Mouse (Mus musculus): ENCODE data around the gene Cryzl2. TPM values are rescaled to one million over a fixed set of nuclear protein-coding genes. Genes with fewer than 3 reads are reported as not detected.

The Cryzl2 gene
- polyA plus RNA-seq, 1 experiment from 2014 or later = 15.6 TPM

- ATAC-seq (ENCODE audit: low read depth) = 0 out of 2 replicates have a peak, but pooled peaks have one; percentile 43
- no peaks in the 10 kb centered on the region for H3K9me3 ChIP-seq (ENCODE audit: control insufficient read depth, low read length)
- H3K27me3 ChIP-seq (ENCODE audit: control insufficient read depth, insufficient read depth, low read depth, low read length) = no peaks in the 10 kb centered on the region
- WGBS = 37% methylated on average over 5 of the region's 5 CpGs
- H3K4me2 ChIP-seq (ENCODE audit: low read depth, low read length) = 0 out of 2 replicates have a peak overlapping the region, but pooled peaks have one; percentile 14
- no peaks in the 10 kb centered on the region for H3K36me3 ChIP-seq (ENCODE audit: control insufficient read depth, insufficient read depth, low read length)
- H3K9ac ChIP-seq (ENCODE audit: low read length) = no peak overlapping the region
- H3K4me3 ChIP-seq (ENCODE audit: low read length) = no peak overlapping the region
- H3K27ac ChIP-seq (ENCODE audit: low read length) = no peak overlapping the region
- peaks cover 7% of the 10 kb centered on the region; the same call in 1 of the 2 replicates for H3K4me1 ChIP-seq (replicated peaks; ENCODE audit: control insufficient read depth, insufficient read depth, low read length)
These were observed 49.4 kb downstream of the Cryzl2 start for GRCm38 (mm10) chr1:157507814-157508213.

- Histone ChIP-seq H3K36me3 (ENCODE audit: control insufficient read depth, insufficient read depth, low read length) (no peaks in the 10 kb centered on the region), H3K4me1 (replicated peaks; ENCODE audit: control insufficient read depth, insufficient read depth, low read length) (peaks cover 11% of the 10 kb centered on the region), H3K27ac (ENCODE audit: low read length) (no peak overlapping the region), H3K4me2 (ENCODE audit: low read depth, low read length) (peak overlapping the region; percentile 21; the same call in 1 of the 2 replicates), H3K27me3 (ENCODE audit: control insufficient read depth, insufficient read depth, low read depth, low read length) (no peaks in the 10 kb centered on the region), H3K9ac (ENCODE audit: low read length) (no peak overlapping the region), H3K4me3 (ENCODE audit: low read length) (no peak overlapping the region), H3K9me3 (ENCODE audit: control insufficient read depth, low read length) (no peaks in the 10 kb centered on the region)
- ATAC-seq (ENCODE audit: low read depth) = 0 out of 2 replicates have a peak, but pooled peaks have one; percentile 11
- 42% methylated on average over 11 of the region's 11 CpGs for WGBS
These were observed 54.5 kb downstream of the Cryzl2 start for GRCm38 (mm10) chr1:157512690-157513448.

- no peaks in the 10 kb centered on the region for H3K36me3 ChIP-seq (ENCODE audit: control insufficient read depth, insufficient read depth, low read length)
- H3K9ac ChIP-seq (ENCODE audit: low read length) = no peak overlapping the region
- no peak for ATAC-seq (ENCODE audit: low read depth)
- no peak overlapping the region for H3K4me3 ChIP-seq (ENCODE audit: low read length)
- no peak overlapping the region for H3K27ac ChIP-seq (ENCODE audit: low read length)
- WGBS = 54% methylated on average over 9 of the region's 9 CpGs
- H3K9me3 ChIP-seq (ENCODE audit: control insufficient read depth, low read length) = no peaks in the 10 kb centered on the region
- peaks cover 17% of the 10 kb centered on the region for H3K4me1 ChIP-seq (replicated peaks; ENCODE audit: control insufficient read depth, insufficient read depth, low read length)
- no peaks in the 10 kb centered on the region for H3K27me3 ChIP-seq (ENCODE audit: control insufficient read depth, insufficient read depth, low read depth, low read length)
- no peak overlapping the region for H3K4me2 ChIP-seq (ENCODE audit: low read depth, low read length)
These were observed 55.2 kb downstream of the Cryzl2 start for GRCm38 (mm10) chr1:157513559-157513958.

GRCm38 (mm10) chr1:157514298-157514697, 55.9 kb downstream of the Cryzl2 start:
- H3K27ac ChIP-seq (ENCODE audit: low read length) = no peak overlapping the region
- H3K4me3 ChIP-seq (ENCODE audit: low read length) = no peak overlapping the region
- 56% methylated on average over 4 of the region's 4 CpGs for WGBS
- H3K9me3 ChIP-seq (ENCODE audit: control insufficient read depth, low read length) = no peaks in the 10 kb centered on the region
- no peak for ATAC-seq (ENCODE audit: low read depth)
- no peaks in the 10 kb centered on the region for H3K27me3 ChIP-seq (ENCODE audit: control insufficient read depth, insufficient read depth, low read depth, low read length)
- no peak overlapping the region for H3K4me2 ChIP-seq (ENCODE audit: low read depth, low read length)
- H3K36me3 ChIP-seq (ENCODE audit: control insufficient read depth, insufficient read depth, low read length) = no peaks in the 10 kb centered on the region
- H3K9ac ChIP-seq (ENCODE audit: low read length) = no peak overlapping the region
- peaks cover 18% of the 10 kb centered on the region for H3K4me1 ChIP-seq (replicated peaks; ENCODE audit: control insufficient read depth, insufficient read depth, low read length)

GRCm38 (mm10) chr1:157516838-157517808, 58.7 kb downstream of the Cryzl2 start:
- 61% methylated on average over 8 of the region's 8 CpGs for WGBS

GRCm38 (mm10) chr1:157518111-157518523, 59.7 kb downstream of the Cryzl2 start:
- H3K27me3 ChIP-seq (ENCODE audit: control insufficient read depth, insufficient read depth, low read depth, low read length) = no peaks in the 10 kb centered on the region

More at GRCm38 (mm10) chr1:157516838-157517808, 58.7 kb downstream of the Cryzl2 start:
- peak overlapping the region; percentile 87 for H3K27ac ChIP-seq (ENCODE audit: low read length)
- H3K36me3 ChIP-seq (ENCODE audit: control insufficient read depth, insufficient read depth, low read length) = no peaks in the 10 kb centered on the region
- H3K4me3 ChIP-seq (ENCODE audit: low read length) = no peak overlapping the region
- peak; percentile 82 for ATAC-seq (ENCODE audit: low read depth)
- no peak overlapping the region for H3K9ac ChIP-seq (ENCODE audit: low read length)
- no peaks in the 10 kb centered on the region for H3K27me3 ChIP-seq (ENCODE audit: control insufficient read depth, insufficient read depth, low read depth, low read length)
- H3K9me3 ChIP-seq (ENCODE audit: control insufficient read depth, low read length) = no peaks in the 10 kb centered on the region
- H3K4me1 ChIP-seq (replicated peaks; ENCODE audit: control insufficient read depth, insufficient read depth, low read length) = peaks cover 18% of the 10 kb centered on the region
- H3K4me2 ChIP-seq (ENCODE audit: low read depth, low read length) = no peak overlapping the region; the same call in 1 of the 2 replicates

GRCm38 (mm10) chr1:157519396-157519795, 61.0 kb downstream of the Cryzl2 start:
- Histone ChIP-seq H3K27ac (ENCODE audit: low read length) (no peak overlapping the region), H3K27me3 (ENCODE audit: control insufficient read depth, insufficient read depth, low read depth, low read length) (no peaks in the 10 kb centered on the region), H3K36me3 (ENCODE audit: control insufficient read depth, insufficient read depth, low read length) (no peaks in the 10 kb centered on the region), H3K9ac (ENCODE audit: low read length) (no peak overlapping the region), H3K4me1 (replicated peaks; ENCODE audit: control insufficient read depth, insufficient read depth, low read length) (peaks cover 13% of the 10 kb centered on the region), H3K9me3 (ENCODE audit: control insufficient read depth, low read length) (no peaks in the 10 kb centered on the region), H3K4me3 (ENCODE audit: low read length) (no peak overlapping the region), H3K4me2 (ENCODE audit: low read depth, low read length) (no peak overlapping the region)
- WGBS = 61% methylated on average over 2 of the region's 2 CpGs
- no peak for ATAC-seq (ENCODE audit: low read depth)

More at GRCm38 (mm10) chr1:157518111-157518523, 59.7 kb downstream of the Cryzl2 start:
- no peak overlapping the region for H3K4me2 ChIP-seq (ENCODE audit: low read depth, low read length)
- WGBS = 27% methylated on average over 4 of the region's 4 CpGs
- peaks cover 13% of the 10 kb centered on the region for H3K4me1 ChIP-seq (replicated peaks; ENCODE audit: control insufficient read depth, insufficient read depth, low read length)
- H3K27ac ChIP-seq (ENCODE audit: low read length) = peak overlapping the region; percentile 75
- H3K9me3 ChIP-seq (ENCODE audit: control insufficient read depth, low read length) = no peaks in the 10 kb centered on the region
- ATAC-seq (ENCODE audit: low read depth) = peak; percentile 75
- H3K36me3 ChIP-seq (ENCODE audit: control insufficient read depth, insufficient read depth, low read length) = no peaks in the 10 kb centered on the region
- H3K9ac ChIP-seq (ENCODE audit: low read length) = no peak overlapping the region
- H3K4me3 ChIP-seq (ENCODE audit: low read length) = no peak overlapping the region

- H3K9me3 ChIP-seq (ENCODE audit: control insufficient read depth, low read length) = no peaks in the 10 kb centered on the region
- H3K4me2 ChIP-seq (ENCODE audit: low read depth, low read length) = no peak overlapping the region
- no peaks in the 10 kb centered on the region for H3K27me3 ChIP-seq (ENCODE audit: control insufficient read depth, insufficient read depth, low read depth, low read length)
- H3K4me3 ChIP-seq (ENCODE audit: low read length) = no peak overlapping the region
- no peak for ATAC-seq (ENCODE audit: low read depth)
- peaks cover 21% of the 10 kb centered on the region for H3K4me1 ChIP-seq (replicated peaks; ENCODE audit: control insufficient read depth, insufficient read depth, low read length)
- no peak overlapping the region for H3K9ac ChIP-seq (ENCODE audit: low read length)
- 89% methylated on average over 5 of the region's 5 CpGs for WGBS
- no peaks in the 10 kb centered on the region for H3K36me3 ChIP-seq (ENCODE audit: control insufficient read depth, insufficient read depth, low read length)
- no peak overlapping the region for H3K27ac ChIP-seq (ENCODE audit: low read length)
These were observed 63.9 kb downstream of the Cryzl2 start for GRCm38 (mm10) chr1:157522322-157522721.

- H3K4me1 ChIP-seq (replicated peaks; ENCODE audit: control insufficient read depth, insufficient read depth, low read length) = peaks cover 8% of the 10 kb centered on the region; the same call in 1 of the 2 replicates
- WGBS = 61% methylated on average over 7 of the region's 7 CpGs
- no peak overlapping the region for H3K4me2 ChIP-seq (ENCODE audit: low read depth, low read length)
These were observed 66.4 kb downstream of the Cryzl2 start for GRCm38 (mm10) chr1:157524775-157525174.

More at GRCm38 (mm10) chr1:157524775-157525174, 66.4 kb downstream of the Cryzl2 start:
- Histone ChIP-seq H3K9ac (ENCODE audit: low read length) (no peak overlapping the region), H3K36me3 (ENCODE audit: control insufficient read depth, insufficient read depth, low read length) (no peaks in the 10 kb centered on the region), H3K4me3 (ENCODE audit: low read length) (no peak overlapping the region), H3K27ac (ENCODE audit: low read length) (no peak overlapping the region), H3K27me3 (ENCODE audit: control insufficient read depth, insufficient read depth, low read depth, low read length) (no peaks in the 10 kb centered on the region), H3K9me3 (ENCODE audit: control insufficient read depth, low read length) (no peaks in the 10 kb centered on the region)
- ATAC-seq (ENCODE audit: low read depth) = no peak

All from lung, embryonic 16.5 days (tissue).